Mouse (Mus musculus): ENCODE measurements around the gene Apob. TPM values are rescaled to one million over a fixed set of nuclear protein-coding genes. Genes with fewer than 3 reads are reported as not detected.
"Not testable (repeated sequence)": the region's sequence is repeated elsewhere in the genome, so short reads cannot be mapped to it uniquely, and the experiment has no call there.

Apob gene
- under 1 TPM in 1 of 2 experiments, not detected in 1; 0.08 TPM for total RNA-seq (2021)
- long read RNA-seq, experiment 1, result 0 reads
- long read RNA-seq, experiment 2, result 0 reads

- DNase-seq, result no peak
These were observed at the start of gene Apob for GRCm38 (mm10) chr12:7977466-7978189. TSS of gene Apob (plus strand) at chr12:7977648.

GRCm38 (mm10) chr12:7932405-7932920 is 45.0 kb upstream of the Apob start:
- DNase-seq, result no peak

GRCm38 (mm10) chr12:7950098-7950745 is 27.2 kb upstream of the Apob start:
- no peak for DNase-seq

- no peak for DNase-seq
These were observed 18.6 kb upstream of the Apob start for GRCm38 (mm10) chr12:7958851-7959250.

- DNase-seq, result no peak
These were observed 18.0 kb upstream of the Apob start for GRCm38 (mm10) chr12:7959310-7959918.

GRCm38 (mm10) chr12:7962314-7962927 is 15.0 kb upstream of the Apob start:
- DNase-seq, result no peak

GRCm38 (mm10) chr12:7967221-7967620 is 10.2 kb upstream of the Apob start:
- no peak for DNase-seq

GRCm38 (mm10) chr12:7970301-7970700 is 7.1 kb upstream of the Apob start:
- DNase-seq, result no peak

- DNase-seq, result no peak
These were observed 6.6 kb upstream of the Apob start for GRCm38 (mm10) chr12:7970817-7971216.

GRCm38 (mm10) chr12:7971736-7972135 is 5.7 kb upstream of the Apob start:
- DNase-seq, result no peak

- no peak for DNase-seq
These were observed 3.6 kb upstream of the Apob start for GRCm38 (mm10) chr12:7973773-7974322.

- peak; percentile 16 for DNase-seq
These were observed 889 bp downstream of the Apob start for GRCm38 (mm10) chr12:7978190-7978884.

- DNase-seq, result no peak
These were observed 7.0 kb downstream of the Apob start for GRCm38 (mm10) chr12:7984411-7984810.

GRCm38 (mm10) chr12:7990804-7991203 is 13.4 kb downstream of the Apob start:
- no peak for DNase-seq

- DNase-seq, result no peak
These were observed 14.1 kb downstream of the Apob start for GRCm38 (mm10) chr12:7991570-7991969.

- DNase-seq, result no peak
These were observed 43.5 kb downstream of the Apob start for GRCm38 (mm10) chr12:8020931-8021330.

- DNase-seq, result no peak
These were observed 52.1 kb downstream of the Apob start for GRCm38 (mm10) chr12:8029520-8029919.

- DNase-seq, result no peak
These were observed 52.6 kb downstream of the Apob start for GRCm38 (mm10) chr12:8030057-8030456.

GRCm38 (mm10) chr12:8031169-8031568 is 53.7 kb downstream of the Apob start:
- not testable (repeated sequence) for DNase-seq

- no peak for DNase-seq
These were observed 54.3 kb downstream of the Apob start for GRCm38 (mm10) chr12:8031595-8032358.

GRCm38 (mm10) chr12:8032359-8032755 is 54.9 kb downstream of the Apob start:
- no peak for DNase-seq
